Mouse (Mus musculus) lung, postnatal 0 days (tissue): ENCODE data around the gene Zbtb39. TPM values are rescaled to one million over a fixed set of nuclear protein-coding genes. Genes with fewer than 3 reads are reported as not detected.
"Not testable (repeated sequence)": the region's sequence is repeated elsewhere in the genome, so short reads cannot be mapped to it uniquely, and the experiment has no call there.

Source experiments
- ATAC-seq: fragments of 200-750 bp; cut with Nextera tagmentation; 2 replicates; pipeline ENCODE4 v1.8.0; 2017; ENCODE audit warnings: moderate library complexity
- DNase-seq: peaks from one replicate; pipeline ENCODE4 v3.0.0-alpha.2; 2016; ENCODE audit warnings: low spot score
- H3K27ac ChIP-seq: fragments of 300-500 bp; sonication (generic); 2 replicates; pipeline ENCODE4 v1.5.1; 2014; ENCODE audit warnings: antibody characterized with exemption, mild to moderate bottlenecking, low read length, mixed read lengths
- H3K27me3 ChIP-seq: fragments of 300-500 bp; sonication (generic); replicated peaks from 2 replicates; pipeline ENCODE4 v1.6.1; 2014; ENCODE audit warnings: low read length, mixed read lengths; ENCODE audit not compliant: insufficient read depth
- H3K36me3 ChIP-seq: fragments of 300-500 bp; sonication (generic); 2 replicates; pipeline ENCODE4 v1.6.1; 2014; ENCODE audit warnings: low read length, mixed read lengths; ENCODE audit not compliant: insufficient read depth
- H3K4me1 ChIP-seq: fragments of 300-500 bp; sonication (generic); 2 replicates; pipeline ENCODE4 v1.6.1; 2014; ENCODE audit warnings: antibody characterized with exemption, low read depth, low read length, mixed read lengths; ENCODE audit not compliant: insufficient read depth
- H3K4me2 ChIP-seq: fragments of 300-500 bp; sonication (generic); replicated peaks from 2 replicates; pipeline ENCODE4 v1.6.1; 2014; ENCODE audit warnings: low read depth, mild to moderate bottlenecking, low read length, moderate library complexity, mixed read lengths
- H3K4me3 ChIP-seq: fragments of 300-500 bp; sonication (generic); 2 replicates; pipeline ENCODE4 v1.5.1; 2014; ENCODE audit warnings: low read depth, low read length
- H3K9ac ChIP-seq: fragments of 300-500 bp; sonication (generic); replicated peaks from 2 replicates; pipeline ENCODE4 v1.6.1; 2014; ENCODE audit warnings: low read depth, mild to moderate bottlenecking
- H3K9me3 ChIP-seq: fragments of 300-500 bp; sonication (generic); 2 replicates; pipeline ENCODE4 v1.6.1; 2016; ENCODE audit warnings: low read length, mixed read lengths
- CTCF ChIP-seq: IDR thresholded peaks from 2 replicates; pipeline ENCODE4 v1.5.1; 2016; ENCODE audit warnings: antibody characterized with exemption, mild to moderate bottlenecking
- EP300 ChIP-seq: IDR thresholded peaks from 2 replicates; pipeline ENCODE4 v1.6.1; 2016; ENCODE audit warnings: antibody characterized with exemption, mild to moderate bottlenecking, control low read depth
- WGBS: fragments of 180-500 bp; shearing (Covaris S2); extraction: QIAGEN DNeasy Blood & Tissue Kit; methylation state at CpG from one replicate; pipeline ENCODE4 v1.1.7; 2014; 5-methylcytosine and 5-hydroxymethylcytosine counted together
- polyA plus RNA-seq: library from polyadenylated mRNA; unstranded; fragments of >200 nt; fragmentation: Nextera tagmentation; extraction: Ambion mirVana; gene quantifications from 2 replicates; pipeline ENCODE4 v1.2.1, GENCODE M21; 2015

Gene Zbtb39
- polyA plus RNA-seq, 1 experiment from 2014 or later, result 2.0 TPM

DNA sequence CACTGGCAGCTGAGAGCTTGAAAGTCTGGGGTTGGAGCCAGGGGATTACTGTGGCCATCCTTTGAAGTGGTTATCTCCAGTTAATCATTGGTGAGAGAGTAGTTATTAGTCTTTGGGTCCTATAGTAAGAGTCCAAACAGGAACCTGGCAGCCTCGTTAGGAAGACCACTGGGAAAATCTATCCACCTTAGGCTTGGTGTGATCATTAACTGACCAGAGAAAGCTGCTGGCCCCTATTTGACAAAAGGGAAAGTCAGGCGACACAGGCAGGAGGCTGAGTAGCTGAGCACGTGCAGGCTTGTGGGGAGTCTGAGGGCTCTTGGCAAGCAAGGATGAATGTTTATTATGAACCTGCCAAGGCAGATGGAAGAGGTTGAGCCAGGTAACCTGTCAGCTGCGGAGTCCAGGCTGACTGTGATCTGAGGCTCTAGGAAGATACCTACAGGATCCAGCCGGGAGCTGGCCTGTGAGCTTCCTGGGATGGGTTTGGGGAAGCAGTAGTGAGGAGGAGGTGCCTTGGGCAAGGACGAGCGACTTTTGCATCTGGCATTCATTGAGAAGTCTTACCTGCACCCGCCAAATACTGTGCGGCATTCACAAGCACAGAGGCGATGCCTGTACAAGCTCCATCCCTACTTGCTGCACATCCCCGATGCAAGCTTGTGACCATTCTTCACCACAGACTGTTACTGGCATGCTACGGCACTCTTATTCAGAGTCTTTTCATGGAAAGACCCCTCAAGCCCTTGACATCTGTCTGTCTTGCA, 24.8 kb downstream of the Zbtb39 start:
- ATAC-seq, result no peak
- TF ChIP-seq CTCF, result no peak
- no peak for TF ChIP-seq EP300

GRCm38 (mm10) chr10:127766564-127766963, 27.2 kb downstream of the Zbtb39 start:
- no peak overlapping the region for H3K4me2 ChIP-seq
- 59% methylated on average over 1 of the region's 1 CpGs for WGBS
- H3K4me1 ChIP-seq, result no peaks in the 10 kb centered on the region
- TF ChIP-seq CTCF, result no peak
- no peak for TF ChIP-seq EP300
- H3K9me3 ChIP-seq, result no peaks in the 10 kb centered on the region
- H3K27ac ChIP-seq, result no peak overlapping the region
- no peaks in the 10 kb centered on the region for H3K36me3 ChIP-seq
- H3K27me3 ChIP-seq, result no peaks in the 10 kb centered on the region
- no peak overlapping the region for H3K9ac ChIP-seq
- no peak overlapping the region for H3K4me3 ChIP-seq
- no peak for DNase-seq
- ATAC-seq, result no peak

More for the DNA sequence above, 24.8 kb downstream of the Zbtb39 start:
- WGBS, result 52% methylated on average over 12 of the region's 12 CpGs
- Histone ChIP-seq H3K4me3 (no peak overlapping the region), H3K4me2 (no peak overlapping the region), H3K27ac (no peak overlapping the region), H3K4me1 (no peaks in the 10 kb centered on the region), H3K27me3 (no peaks in the 10 kb centered on the region), H3K9ac (no peak overlapping the region), H3K9me3 (no peaks in the 10 kb centered on the region), H3K36me3 (no peaks in the 10 kb centered on the region)
- no peak for DNase-seq

DNA sequence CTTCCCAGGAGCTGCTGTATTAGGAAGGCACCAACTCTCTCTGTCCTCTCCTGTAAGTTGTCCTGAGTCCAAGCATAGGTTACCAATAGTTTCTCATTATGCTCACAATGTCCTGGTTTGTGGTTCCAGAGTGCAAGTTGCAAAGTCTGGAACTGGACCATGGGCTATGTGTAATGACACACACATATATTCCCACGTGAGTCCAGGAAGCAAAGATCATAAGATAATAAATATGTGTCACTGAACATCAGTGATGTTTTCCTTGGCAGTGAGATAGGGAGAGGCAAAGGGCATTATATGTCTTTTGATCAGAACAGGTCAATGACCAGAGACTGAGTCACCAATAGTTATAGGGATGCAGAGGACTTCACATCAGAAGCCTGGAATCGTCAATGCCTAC, 36.7 kb downstream of the Zbtb39 start, which contains the start of gene Rdh9:
Gene Rdh9, plus strand, starts transcription at position 376 of the 400 bp plus-strand sequence.
- Histone ChIP-seq H3K36me3 (no peaks in the 10 kb centered on the region), H3K4me1 (no peaks in the 10 kb centered on the region), H3K4me2 (no peak within 1 kb of the TSS), H3K27me3 (no peaks in the 10 kb centered on the region), H3K27ac (no peak within 1 kb of the TSS), H3K9me3 (no peaks in the 10 kb centered on the region), H3K4me3 (no peak within 1 kb of the TSS), H3K9ac (no peak within 1 kb of the TSS)
- no peak for TF ChIP-seq CTCF
- no peak for TF ChIP-seq EP300
- no peak for DNase-seq
- ATAC-seq, result no peak
- 61% methylated on average over 2 of the region's 2 CpGs for WGBS

DNA sequence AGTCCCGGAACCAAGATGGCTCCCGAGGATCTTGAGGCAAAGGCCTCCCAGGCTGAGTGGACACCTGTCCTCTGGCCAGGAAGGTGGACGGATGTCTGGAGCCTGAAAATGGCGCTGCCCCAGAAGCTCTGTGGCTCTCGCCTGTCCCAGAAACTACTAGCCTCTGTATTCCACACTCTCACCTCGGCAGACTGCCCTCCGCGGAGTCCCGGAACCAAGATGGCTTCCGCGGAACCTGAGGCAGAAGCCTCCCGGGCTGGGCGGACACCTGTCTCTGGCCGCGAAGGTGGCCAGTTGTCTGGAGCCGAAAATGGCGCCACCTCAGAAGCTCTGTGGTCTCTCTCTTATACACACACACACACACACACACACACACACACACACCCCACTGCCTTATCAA, 43.0 kb downstream of the Zbtb39 start:
- H3K36me3 ChIP-seq, H3K4me3 ChIP-seq, H3K27ac ChIP-seq, DNase-seq, ATAC-seq, H3K27me3 ChIP-seq, H3K4me2 ChIP-seq, H3K4me1 ChIP-seq, H3K9ac ChIP-seq, H3K9me3 ChIP-seq: not testable (repeated sequence)
- 95% methylated on average over 17 of the region's 17 CpGs for WGBS

DNA sequence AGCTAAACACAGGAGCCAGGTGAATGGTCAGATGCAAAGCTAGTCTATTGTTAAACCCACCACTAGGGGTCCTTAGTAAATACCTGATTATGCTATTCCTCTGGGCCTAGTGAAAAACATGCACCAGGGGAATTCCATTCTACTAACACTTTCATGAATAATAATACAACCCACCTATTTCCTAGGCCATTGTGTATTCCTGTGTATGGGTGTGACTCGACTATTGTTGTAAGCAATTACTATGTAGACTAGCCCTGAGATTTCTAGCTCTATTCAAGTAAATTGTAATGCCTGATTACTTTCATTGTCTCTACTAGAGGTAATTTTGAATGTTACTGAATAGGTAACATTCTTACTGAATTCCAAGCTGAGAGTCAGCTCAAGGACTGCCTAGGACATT, 46.1 kb downstream of the Zbtb39 start:
- not testable (repeated sequence) for H3K4me1 ChIP-seq

More for the DNA sequence above, 46.1 kb downstream of the Zbtb39 start:
- not testable (repeated sequence) for H3K9me3 ChIP-seq, H3K4me2 ChIP-seq, DNase-seq, ATAC-seq, H3K27me3 ChIP-seq, H3K36me3 ChIP-seq, H3K4me3 ChIP-seq, H3K27ac ChIP-seq, H3K9ac ChIP-seq
- 82% methylated on average over 1 of the region's 1 CpGs for WGBS

Other genes starting within 250 kb of the Zbtb39 start
- gene Stac3, start 237.9 kb upstream of the Zbtb39 start, polyA plus RNA-seq, result 0.23 and 0.53 TPM in 2 replicates
- gene Ndufa4l2, start 224.6 kb upstream of the Zbtb39 start, polyA plus RNA-seq, result 132 and 149 TPM in 2 replicates
- 27.1 and 31.0 TPM in 2 replicates for gene Shmt2, start 217.1 kb upstream of the Zbtb39 start, polyA plus RNA-seq
- 0.44 and 0.60 TPM in 2 replicates for gene Nxph4, start 205.0 kb upstream of the Zbtb39 start, polyA plus RNA-seq
- gene Lrp1, start 118.4 kb upstream of the Zbtb39 start, polyA plus RNA-seq, result 71.0 and 75.4 TPM in 2 replicates
- gene Stat6, start 96.6 kb upstream of the Zbtb39 start, polyA plus RNA-seq, result 39.1 and 41.9 TPM in 2 replicates
- 5.0 and 6.3 TPM in 2 replicates for gene Nemp1, start 72.6 kb upstream of the Zbtb39 start, polyA plus RNA-seq
- gene Nab2, start 71.0 kb upstream of the Zbtb39 start, polyA plus RNA-seq, result 7.7 and 8.4 TPM in 2 replicates
- 0.08 TPM in 2 replicates for gene Myo1a, start 34.4 kb upstream of the Zbtb39 start, polyA plus RNA-seq
- gene Tac2, start 15.1 kb upstream of the Zbtb39 start, polyA plus RNA-seq, result not detected in 2 replicates
- 18.6 and 23.2 TPM in 2 replicates for gene Gpr182, start 12.2 kb downstream of the Zbtb39 start, polyA plus RNA-seq
- 0.07 TPM in 1 of 2 replicates, not detected in the other for gene Rdh1, start 20.2 kb downstream of the Zbtb39 start, polyA plus RNA-seq
- gene Rdh16f1, start 20.2 kb downstream of the Zbtb39 start, polyA plus RNA-seq, result 0.47 TPM in 1 of 2 replicates, not detected in the other
- gene Rdh9, start 36.8 kb downstream of the Zbtb39 start, polyA plus RNA-seq, result 0.10 and 0.27 TPM in 2 replicates
- not detected in 2 replicates for gene Rdh16, start 61.6 kb downstream of the Zbtb39 start, polyA plus RNA-seq
- gene Rdh19, start 110.4 kb downstream of the Zbtb39 start, polyA plus RNA-seq, result not detected in 2 replicates
- not detected in 2 replicates for gene Rdh16f2, start 126.9 kb downstream of the Zbtb39 start, polyA plus RNA-seq
- not detected in 2 replicates for gene Rdh7, start 149.3 kb downstream of the Zbtb39 start, polyA plus RNA-seq
- not detected in 2 replicates for gene Sdr9c7, start 159.0 kb downstream of the Zbtb39 start, polyA plus RNA-seq